Mouse (Mus musculus) heart, embryonic 11.5 days (tissue): Measurements from ENCODE around the gene Zfp296. TPM values are rescaled to one million over a fixed set of nuclear protein-coding genes. Genes with fewer than 3 reads are reported as not detected.
"Not testable (repeated sequence)": the region's sequence is repeated elsewhere in the genome, so short reads cannot be mapped to it uniquely, and the experiment has no call there.

Source experiments
- ATAC-seq: fragments of 200-750 bp; cut with Nextera tagmentation; replicated peaks from 2 replicates; pipeline ENCODE4 v1.8.0; 2017; ENCODE audit warnings: moderate library complexity; ENCODE audit not compliant: insufficient number of reproducible peaks, low FRiP score, low TSS enrichment
- H3K27ac ChIP-seq: fragments of 300-500 bp; sonication (generic); 2 replicates; pipeline ENCODE4 v1.5.1; 2014; ENCODE audit warnings: mild to moderate bottlenecking, low read depth, low read length
- H3K27me3 ChIP-seq: fragments of 300-500 bp; sonication (generic); 2 replicates; pipeline ENCODE4 v1.6.1; 2014; ENCODE audit warnings: mild to moderate bottlenecking, low read length, mixed read lengths; ENCODE audit not compliant: control insufficient read depth, insufficient read depth
- H3K36me3 ChIP-seq: fragments of 300-500 bp; sonication (generic); 2 replicates; pipeline ENCODE4 v1.6.1; 2014; ENCODE audit warnings: mild to moderate bottlenecking, low read length, moderate library complexity, mixed read lengths; ENCODE audit not compliant: control insufficient read depth, insufficient read depth
- H3K4me1 ChIP-seq: fragments of 300-500 bp; sonication (generic); 2 replicates; pipeline ENCODE4 v1.6.1; 2014; ENCODE audit warnings: low read length; ENCODE audit not compliant: control insufficient read depth, insufficient read depth
- H3K4me2 ChIP-seq: fragments of 300-500 bp; sonication (generic); 2 replicates; pipeline ENCODE4 v1.6.1; 2014; ENCODE audit warnings: mild to moderate bottlenecking, moderate library complexity
- H3K4me3 ChIP-seq: fragments of 300-500 bp; sonication (generic); 2 replicates; pipeline ENCODE4 v1.5.1; 2014; ENCODE audit warnings: low read depth, low read length
- H3K9ac ChIP-seq: fragments of 300-500 bp; sonication (generic); 2 replicates; pipeline ENCODE4 v1.6.1; 2014; ENCODE audit warnings: mild to moderate bottlenecking, low read depth, low read length, moderate library complexity
- H3K9me3 ChIP-seq: fragments of 300-500 bp; sonication (generic); replicated peaks from 2 replicates; pipeline ENCODE4 v1.6.1; 2016; ENCODE audit warnings: low read length; ENCODE audit not compliant: control insufficient read depth
- WGBS: fragments of 180-500 bp; shearing (Covaris S2); extraction: QIAGEN DNeasy Blood & Tissue Kit; methylation state at CpG from one replicate; pipeline ENCODE4 v1.1.7; 2014; ENCODE audit not compliant: insufficient replicate concordance; 5-methylcytosine and 5-hydroxymethylcytosine counted together
- polyA plus RNA-seq: library from polyadenylated mRNA; unstranded; fragments of >200 nt; fragmentation: Nextera tagmentation; extraction: Ambion mirVana; gene quantifications from 2 replicates; pipeline ENCODE4 v1.2.1, GENCODE M21; 2014

Zfp296 gene
- polyA plus RNA-seq, 1 experiment from 2014 or later: 0.30 TPM

DNA sequence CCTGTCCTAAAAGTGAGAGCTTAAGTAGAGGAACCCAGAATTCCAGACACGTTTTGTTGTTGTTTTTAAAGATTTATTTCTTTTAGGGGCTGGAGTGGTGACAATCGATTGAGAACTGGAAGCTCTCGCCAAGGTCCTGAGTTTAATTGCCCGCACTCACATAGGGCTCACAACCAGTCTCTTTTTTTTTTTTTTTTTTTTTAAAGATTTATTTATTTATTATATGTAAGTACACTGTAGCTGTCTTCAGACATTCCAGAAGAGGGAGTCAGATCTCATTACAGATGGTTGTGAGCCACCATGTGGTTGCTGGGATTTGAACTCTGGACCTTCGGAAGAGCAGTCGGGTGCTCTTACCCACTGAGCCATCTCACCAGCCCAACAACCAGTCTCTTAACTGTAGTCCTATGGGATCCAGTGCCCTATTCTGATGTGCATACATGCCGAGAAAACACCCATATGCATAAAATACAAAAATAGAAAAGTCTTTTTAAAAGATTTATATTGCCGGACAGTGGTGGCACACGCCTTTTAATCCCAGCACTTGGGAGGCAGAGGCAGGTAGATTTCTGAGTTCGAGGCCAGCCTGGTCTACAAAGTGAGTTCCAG, 27.6 kb downstream of the Zfp296 start:
- H3K27ac ChIP-seq, ATAC-seq: not testable (repeated sequence)

DNA sequence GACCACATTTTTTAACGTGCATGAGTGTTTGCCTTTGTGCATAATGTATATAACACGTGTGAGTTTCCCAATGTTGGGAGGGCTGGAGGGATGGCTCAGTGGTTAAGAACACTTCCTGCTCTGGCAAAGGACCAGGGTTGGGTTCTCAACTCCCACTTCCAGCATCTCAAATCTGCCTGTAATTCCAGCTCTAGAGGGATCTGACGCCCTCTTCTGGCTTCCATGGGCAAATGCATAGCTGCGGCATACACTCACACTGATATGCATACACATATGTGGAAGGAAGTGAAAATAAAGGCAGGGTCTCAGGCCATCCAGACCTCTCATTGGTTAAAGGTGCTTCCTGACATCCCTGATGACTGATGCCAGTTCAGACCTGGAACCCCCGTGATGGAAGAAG, 30.2 kb downstream of the Zfp296 start:
- H3K36me3 ChIP-seq: 0 out of 2 replicates have a peak, but pooled peaks cover 2% of the 10 kb centered on the region
- no peak for ATAC-seq
- H3K4me2 ChIP-seq: no peak overlapping the region
- no peaks in the 10 kb centered on the region for H3K27me3 ChIP-seq
- H3K4me3 ChIP-seq: no peak overlapping the region
- H3K9me3 ChIP-seq: no peaks in the 10 kb centered on the region
- H3K27ac ChIP-seq: no peak overlapping the region
- WGBS: 68% methylated on average over 5 of the region's 5 CpGs
- peaks cover 10% of the 10 kb centered on the region for H3K4me1 ChIP-seq
- H3K9ac ChIP-seq: no peak overlapping the region

More for the DNA sequence above, 27.6 kb downstream of the Zfp296 start:
- Histone ChIP-seq H3K9ac (peak overlapping the region; percentile 96), H3K4me3 (peak overlapping the region; percentile 97), H3K4me1 (peaks cover 12% of the 10 kb centered on the region), H3K4me2 (peak overlapping the region; percentile 70)
- not testable (repeated sequence) for H3K27me3 ChIP-seq, H3K9me3 ChIP-seq, H3K36me3 ChIP-seq
- WGBS: 54% methylated on average over 10 of the region's 10 CpGs

DNA sequence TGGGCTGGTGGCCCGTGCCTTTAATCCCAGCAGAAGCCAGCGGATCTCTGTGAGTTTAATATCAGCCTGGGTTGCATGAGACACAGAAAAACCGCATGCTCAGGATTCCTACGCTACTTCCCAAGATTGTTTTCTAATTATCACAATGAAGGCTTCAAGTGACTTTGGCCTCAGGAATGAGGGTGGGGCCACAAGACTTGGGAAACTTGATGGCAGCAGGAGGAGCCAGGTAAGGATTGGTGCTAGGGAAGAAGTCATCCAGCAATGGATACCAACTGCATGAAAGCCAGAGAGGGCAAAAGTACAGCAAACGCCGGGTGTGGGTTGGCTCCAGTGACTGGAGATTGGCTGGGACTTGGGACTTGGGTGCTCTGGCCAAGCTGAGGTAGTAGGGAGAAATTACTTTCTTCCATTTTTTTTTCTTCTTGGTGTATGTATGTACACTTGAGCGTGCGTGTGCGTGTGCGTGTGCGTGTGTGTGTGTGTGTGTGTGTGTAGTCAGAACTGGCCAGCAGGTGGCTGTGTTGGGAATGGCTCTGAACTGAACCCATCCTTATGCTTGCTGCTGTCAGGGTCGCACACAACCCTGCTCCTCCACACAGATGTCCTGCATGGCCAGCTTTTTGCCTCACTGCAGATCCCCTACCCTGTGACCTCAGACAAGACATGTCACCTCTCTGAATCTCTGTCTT, 32.7 kb downstream of the Zfp296 start:
- Histone ChIP-seq H3K27me3 (no peaks in the 10 kb centered on the region), H3K9ac (no peak overlapping the region), H3K4me2 (no peak overlapping the region), H3K9me3 (no peaks in the 10 kb centered on the region), H3K36me3 (no peaks in the 10 kb centered on the region), H3K27ac (no peak overlapping the region), H3K4me3 (no peak overlapping the region), H3K4me1 (no peaks in the 10 kb centered on the region)
- 85% methylated on average over 12 of the region's 12 CpGs for WGBS
- no peak for ATAC-seq

DNA sequence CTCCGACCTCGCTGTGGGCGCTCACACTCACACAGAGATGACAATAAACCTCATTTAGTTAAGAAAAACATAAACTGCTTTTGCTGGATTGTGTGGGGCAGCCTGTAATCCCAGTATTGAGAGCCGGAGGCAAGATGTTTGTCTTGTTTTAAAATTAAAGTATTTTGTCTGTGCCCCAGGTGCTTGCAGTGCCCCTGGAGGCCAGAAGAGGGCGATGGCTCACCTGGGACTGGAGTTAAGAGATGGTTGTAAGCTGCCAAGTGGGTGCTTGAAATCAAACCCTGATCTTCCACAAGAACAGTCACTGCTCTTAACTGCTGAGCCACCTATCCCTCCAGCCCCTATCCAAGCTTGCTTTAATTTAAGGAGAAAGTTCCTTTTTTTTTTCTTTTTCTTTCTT, 33.9 kb downstream of the Zfp296 start:
- H3K9ac ChIP-seq: no peak overlapping the region
- no peak overlapping the region for H3K4me3 ChIP-seq
- H3K27ac ChIP-seq: no peak overlapping the region
- H3K9me3 ChIP-seq: no peaks in the 10 kb centered on the region
- H3K36me3 ChIP-seq: no peaks in the 10 kb centered on the region
- H3K27me3 ChIP-seq: no peaks in the 10 kb centered on the region
- no peaks in the 10 kb centered on the region for H3K4me1 ChIP-seq
- no peak overlapping the region for H3K4me2 ChIP-seq
- WGBS: 73% methylated on average over 5 of the region's 5 CpGs
- ATAC-seq: no peak

DNA sequence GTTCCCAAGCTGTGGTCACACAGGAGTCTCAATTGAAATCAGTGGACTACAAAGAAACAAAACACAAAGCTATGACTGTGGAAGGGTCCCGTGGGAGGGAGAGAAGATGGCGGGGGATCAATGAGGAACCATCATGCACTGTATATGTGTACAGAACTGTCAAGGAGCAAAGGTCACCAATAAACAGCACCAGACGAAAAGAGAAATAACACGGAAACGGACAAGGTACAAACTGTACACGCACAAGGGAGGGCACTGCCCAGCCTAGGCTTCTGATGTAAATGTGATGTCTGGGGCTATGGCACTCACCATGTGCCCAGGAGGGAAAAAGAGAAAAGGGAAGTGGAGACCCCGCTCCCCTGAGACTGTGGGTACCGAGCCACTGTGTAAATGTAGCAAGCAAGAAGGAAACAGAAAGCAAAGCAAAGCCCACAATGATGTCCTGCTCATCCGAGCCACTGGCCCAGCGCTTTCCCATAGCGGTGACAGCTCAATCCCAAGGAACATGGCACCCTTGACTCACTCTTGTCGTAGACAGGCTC, 38.0 kb downstream of the Zfp296 start:
- WGBS: 84% methylated on average over 12 of the region's 12 CpGs
- H3K27me3 ChIP-seq: peaks cover 4% of the 10 kb centered on the region; the same call in 1 of the 2 replicates
- H3K4me1 ChIP-seq: 0 out of 2 replicates have a peak, but pooled peaks cover 3% of the 10 kb centered on the region
- no peak for ATAC-seq
- H3K9ac ChIP-seq: no peak overlapping the region
- no peak overlapping the region for H3K27ac ChIP-seq
- H3K4me3 ChIP-seq: no peak overlapping the region
- no peaks in the 10 kb centered on the region for H3K9me3 ChIP-seq
- H3K4me2 ChIP-seq: no peak overlapping the region
- H3K36me3 ChIP-seq: no peaks in the 10 kb centered on the region

DNA sequence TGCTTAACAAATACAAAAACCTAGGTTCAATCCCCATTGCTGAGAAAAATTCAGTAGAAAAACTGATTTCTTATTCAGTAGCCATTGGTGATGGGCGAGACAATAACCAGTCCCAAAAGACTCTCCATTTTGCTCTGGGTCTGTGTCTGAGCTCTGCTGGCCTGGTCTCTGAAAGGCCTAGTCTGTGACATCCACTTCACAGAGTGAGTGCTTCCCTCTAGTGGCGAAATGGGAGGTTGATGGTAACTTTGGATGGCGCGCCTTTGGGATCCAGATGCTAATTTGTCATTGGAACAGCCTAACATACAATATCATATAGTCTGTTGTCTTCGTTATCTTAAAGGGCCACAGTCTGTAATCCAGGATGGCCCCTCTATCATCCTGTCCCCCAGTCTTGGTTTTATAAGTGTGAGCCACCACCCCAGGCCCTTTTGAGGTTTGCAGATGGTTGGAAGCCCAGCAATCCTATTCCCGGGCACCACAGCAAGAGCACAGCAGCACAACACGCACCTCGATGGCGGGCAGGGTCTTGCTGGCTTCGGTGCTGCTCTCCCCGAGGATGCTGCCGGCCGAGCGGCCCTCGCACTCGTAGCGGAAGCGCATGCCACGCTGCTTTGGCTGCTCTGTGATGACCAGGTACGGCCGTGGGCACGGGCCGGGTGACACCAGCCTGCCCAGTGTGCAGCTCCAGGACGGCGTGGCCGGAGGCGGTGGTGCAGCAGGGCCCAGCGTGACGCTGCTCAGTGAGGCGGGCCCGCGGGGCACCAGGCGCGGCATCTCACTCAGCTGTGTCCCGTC, 42.1 kb downstream of the Zfp296 start:
- Histone ChIP-seq H3K4me3 (peak overlapping the region; percentile 36), H3K9ac (peak overlapping the region; percentile 60; the same call in 1 of the 2 replicates), H3K27ac (no peak overlapping the region), H3K36me3 (no peaks in the 10 kb centered on the region), H3K4me2 (peak overlapping the region; percentile 65), H3K27me3 (peaks cover 6% of the 10 kb centered on the region; the same call in 1 of the 2 replicates), H3K9me3 (no peaks in the 10 kb centered on the region), H3K4me1 (0 out of 2 replicates have a peak, but pooled peaks cover 3% of the 10 kb centered on the region)
- ATAC-seq: peak; percentile 52
- 10% methylated on average over 35 of the region's 35 CpGs for WGBS

DNA sequence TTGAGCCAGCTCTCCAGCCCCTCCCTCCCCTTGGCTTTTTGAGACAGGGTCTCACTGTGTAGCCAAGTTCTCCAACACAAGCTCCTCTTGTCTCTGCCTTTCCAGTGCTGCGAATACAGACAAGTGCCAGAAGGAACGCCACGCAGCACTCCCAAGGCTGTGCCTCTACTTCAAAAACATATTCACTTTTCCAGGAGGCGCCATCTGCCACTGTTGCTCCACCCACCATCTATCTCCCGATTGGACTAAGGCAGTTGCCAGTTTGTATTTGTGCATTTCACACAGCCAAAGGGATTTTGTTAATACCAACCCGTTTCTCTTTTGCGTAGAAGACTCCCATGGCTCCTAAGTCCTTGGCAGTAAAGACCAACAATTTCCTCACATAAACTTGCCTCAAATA, 43.7 kb downstream of the Zfp296 start:
- H3K4me3 ChIP-seq: no peak overlapping the region
- WGBS: 86% methylated on average over 7 of the region's 7 CpGs
- no peak overlapping the region for H3K27ac ChIP-seq
- H3K9me3 ChIP-seq: no peaks in the 10 kb centered on the region
- peaks cover 6% of the 10 kb centered on the region; the same call in 1 of the 2 replicates for H3K27me3 ChIP-seq
- no peak overlapping the region for H3K4me2 ChIP-seq
- no peak overlapping the region for H3K9ac ChIP-seq
- ATAC-seq: no peak
- 0 out of 2 replicates have a peak, but pooled peaks cover 3% of the 10 kb centered on the region for H3K4me1 ChIP-seq
- no peaks in the 10 kb centered on the region for H3K36me3 ChIP-seq

DNA sequence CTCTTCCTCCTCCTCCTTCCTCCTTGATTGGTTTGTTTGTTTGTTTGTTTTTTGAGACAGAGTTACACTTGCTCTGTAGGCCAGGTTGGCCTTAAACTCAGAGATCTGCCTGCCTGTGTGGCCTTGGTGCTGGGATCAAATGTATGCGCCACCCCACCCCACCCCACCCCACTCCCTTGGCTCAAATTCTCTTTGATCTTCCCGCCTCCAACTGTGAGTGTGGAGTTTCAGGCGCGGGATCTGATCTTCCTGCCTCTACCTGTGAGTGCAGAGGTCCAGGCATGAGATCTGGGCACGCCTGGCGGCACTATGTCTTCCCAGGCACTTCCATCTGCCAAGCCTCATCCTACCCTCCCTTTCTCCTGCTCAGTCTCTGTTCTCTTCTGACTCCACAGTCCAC, 45.2 kb downstream of the Zfp296 start:
- no peak overlapping the region for H3K27ac ChIP-seq

More for the DNA sequence above, 45.2 kb downstream of the Zfp296 start:
- 0 out of 2 replicates have a peak, but pooled peaks cover 3% of the 10 kb centered on the region for H3K4me1 ChIP-seq
- no peaks in the 10 kb centered on the region for H3K9me3 ChIP-seq
- no peak overlapping the region for H3K9ac ChIP-seq
- 33% methylated on average over 6 of the region's 6 CpGs for WGBS
- peaks cover 6% of the 10 kb centered on the region; the same call in 1 of the 2 replicates for H3K27me3 ChIP-seq
- no peak overlapping the region for H3K4me2 ChIP-seq
- H3K4me3 ChIP-seq: no peak overlapping the region
- H3K36me3 ChIP-seq: no peaks in the 10 kb centered on the region
- no peak for ATAC-seq
